Mouse (Mus musculus) C2C12 (cell line): ENCODE data around the gene Nr2e3. TPM values are rescaled to one million over a fixed set of nuclear protein-coding genes. Genes with fewer than 3 reads are reported as not detected.

Experiments used
- H3K27me3 ChIP-seq: one replicate; pipeline ENCODE4 v1.6.1; 2011; ENCODE audit not compliant: control insufficient read depth, insufficient read depth, insufficient read length
- H3K36me3 ChIP-seq: one replicate; pipeline ENCODE4 v1.6.1; 2011; ENCODE audit not compliant: control insufficient read depth, insufficient read depth
- H3K4me3 ChIP-seq: one replicate; pipeline ENCODE4 v1.5.1; 2011; ENCODE audit warnings: mild to moderate bottlenecking, control low read depth; ENCODE audit not compliant: poor library complexity, insufficient read depth, severe bottlenecking
- H3K79me2 ChIP-seq: one replicate; pipeline ENCODE4 v1.6.1; 2011; ENCODE audit not compliant: control insufficient read depth, insufficient read depth
- H3K79me3 ChIP-seq: one replicate; pipeline ENCODE4 v1.6.1; 2011; ENCODE audit warnings: low read depth, control low read depth
- H3ac ChIP-seq: one replicate; pipeline ENCODE3; 2011; ENCODE audit warnings: low read depth; ENCODE audit not compliant: control insufficient read depth, insufficient read length
- CEBPB ChIP-seq: IDR thresholded peaks from one replicate; pipeline ENCODE4 v1.6.1; 2011; ENCODE audit warnings: low read depth, mild to moderate bottlenecking, control low read depth, moderate library complexity
- CTCF ChIP-seq: IDR thresholded peaks from one replicate; pipeline ENCODE4 v1.5.1; 2011; ENCODE audit not compliant: control insufficient read depth, insufficient read depth, insufficient read length
- FOSL1 ChIP-seq: IDR thresholded peaks from one replicate; pipeline ENCODE4 v1.8.0; 2011; ENCODE audit warnings: mild to moderate bottlenecking, low read length; ENCODE audit not compliant: poor library complexity, insufficient read depth, severe bottlenecking
- MAX ChIP-seq: IDR thresholded peaks from one replicate; pipeline ENCODE4 v1.6.1; 2011; ENCODE audit warnings: mild to moderate bottlenecking, control low read depth
- MYOD1 ChIP-seq: IDR thresholded peaks from one replicate; pipeline ENCODE4 v1.6.1; 2011; ENCODE audit warnings: low read depth; ENCODE audit not compliant: control insufficient read depth, insufficient read length
- MYOG ChIP-seq: IDR thresholded peaks from one replicate; pipeline ENCODE4 v1.6.1; 2011; ENCODE audit not compliant: control insufficient read depth, insufficient read length; ENCODE audit errors: extremely low read depth
- USF1 ChIP-seq: IDR thresholded peaks from one replicate; pipeline ENCODE4 v1.6.1; 2011; ENCODE audit warnings: low read depth, mild to moderate bottlenecking, control low read depth, moderate library complexity
- long read RNA-seq, 2 experiments: library from polyadenylated mRNA; unstranded; transcript quantifications; one replicate each; pipeline ENCODE4 v2.0.0; 2019 to 2020
- polyA plus RNA-seq: library from polyadenylated mRNA; unstranded; fragments of >200 nt; fragmentation: generic; extraction: Trizol; gene quantifications from one replicate; pipeline ENCODE4 v1.2.1, GENCODE M21; 2012; ENCODE audit warnings: missing spikeins

The Nr2e3 gene
- polyA plus RNA-seq = not detected
- long read RNA-seq, experiment 1 = 0 reads
- long read RNA-seq, experiment 2 = 0 reads

- no peaks in the 10 kb centered on the region for H3K36me3 ChIP-seq
- no peak within 1 kb of the TSS for H3ac ChIP-seq
- no peak for TF ChIP-seq FOSL1
- no peak for TF ChIP-seq USF1
- TF ChIP-seq MAX = no peak
- no peak for TF ChIP-seq MYOG
- no peak for TF ChIP-seq CTCF
- no peak for TF ChIP-seq MYOD1
- no peak for TF ChIP-seq CEBPB
- no peak within 1 kb of the TSS for H3K4me3 ChIP-seq
- H3K27me3 ChIP-seq = peaks cover 13% of the 10 kb centered on the region
- no peaks in the 10 kb centered on the region for H3K79me2 ChIP-seq
- no peaks in the 10 kb centered on the region for H3K79me3 ChIP-seq
Observed at GRCm38 (mm10) chr9:59960559-59960958, at the start of gene Nr2e3. Gene Nr2e3 (minus strand): TSS chr9:59960659.

GRCm38 (mm10) chr9:60008936-60009335 is 48.5 kb upstream of the Nr2e3 start:
- Histone ChIP-seq H3K27me3 (peaks cover 4% of the 10 kb centered on the region), H3K79me3 (no peaks in the 10 kb centered on the region), H3K4me3 (no peak overlapping the region), H3K79me2 (no peaks in the 10 kb centered on the region), H3ac (no peak overlapping the region), H3K36me3 (no peaks in the 10 kb centered on the region)
- no peak for TF ChIP-seq CEBPB
- no peak for TF ChIP-seq MYOD1
- TF ChIP-seq MYOG = no peak
- no peak for TF ChIP-seq FOSL1
- TF ChIP-seq CTCF = no peak
- TF ChIP-seq USF1 = no peak
- TF ChIP-seq MAX = no peak

GRCm38 (mm10) chr9:60002323-60002722 is 41.9 kb upstream of the Nr2e3 start:
- H3K79me3 ChIP-seq = no peaks in the 10 kb centered on the region
- TF ChIP-seq USF1 = no peak
- TF ChIP-seq FOSL1 = no peak
- no peak for TF ChIP-seq MAX
- TF ChIP-seq CEBPB = no peak
- TF ChIP-seq MYOD1 = no peak
- no peak for TF ChIP-seq CTCF
- no peak for TF ChIP-seq MYOG
- no peaks in the 10 kb centered on the region for H3K36me3 ChIP-seq
- H3K4me3 ChIP-seq = no peak overlapping the region
- H3K27me3 ChIP-seq = peaks cover 8% of the 10 kb centered on the region
- no peak overlapping the region for H3ac ChIP-seq
- H3K79me2 ChIP-seq = no peaks in the 10 kb centered on the region

- no peaks in the 10 kb centered on the region for H3K36me3 ChIP-seq
- H3K4me3 ChIP-seq = no peak overlapping the region
- H3K79me2 ChIP-seq = no peaks in the 10 kb centered on the region
- TF ChIP-seq FOSL1 = no peak
- TF ChIP-seq MAX = no peak
- TF ChIP-seq USF1 = no peak
- no peak for TF ChIP-seq MYOD1
- no peak for TF ChIP-seq CEBPB
- no peak for TF ChIP-seq MYOG
- no peak for TF ChIP-seq CTCF
- no peaks in the 10 kb centered on the region for H3K79me3 ChIP-seq
- no peak overlapping the region for H3ac ChIP-seq
- peaks cover 8% of the 10 kb centered on the region for H3K27me3 ChIP-seq
Observed at GRCm38 (mm10) chr9:60001444-60001843, 41.0 kb upstream of the Nr2e3 start.

- no peak overlapping the region for H3ac ChIP-seq
- H3K36me3 ChIP-seq = no peaks in the 10 kb centered on the region
- H3K4me3 ChIP-seq = no peak overlapping the region
- no peaks in the 10 kb centered on the region for H3K79me2 ChIP-seq
- TF ChIP-seq USF1 (no peak), FOSL1 (no peak), CEBPB (no peak), MAX (no peak), MYOD1 (no peak), MYOG (no peak), CTCF (no peak)
- peaks cover 5% of the 10 kb centered on the region for H3K27me3 ChIP-seq
- H3K79me3 ChIP-seq = no peaks in the 10 kb centered on the region
Observed at GRCm38 (mm10) chr9:59997725-59998124, 37.3 kb upstream of the Nr2e3 start.

- no peaks in the 10 kb centered on the region for H3K79me2 ChIP-seq
- no peak overlapping the region for H3ac ChIP-seq
- H3K27me3 ChIP-seq = peaks cover 7% of the 10 kb centered on the region
- H3K79me3 ChIP-seq = no peaks in the 10 kb centered on the region
- H3K4me3 ChIP-seq = no peak overlapping the region
- no peaks in the 10 kb centered on the region for H3K36me3 ChIP-seq
- TF ChIP-seq MAX (no peak), MYOD1 (no peak), USF1 (no peak), CTCF (no peak), CEBPB (no peak), MYOG (no peak), FOSL1 (no peak)
Observed at GRCm38 (mm10) chr9:59991407-59991806, 30.9 kb upstream of the Nr2e3 start.
